In genomic region chr6:28135411-28136233, GRCm38 (mm10) we compare ENCODE assay signal across 8 mouse cellular contexts. TPM values are rescaled to one million over a fixed set of nuclear protein-coding genes. Genes with fewer than 3 reads are reported as not detected.
DNase-seq lines count a peak whose midpoint lies in the region; ATAC-seq lines count a peak whose summit lies in the region.

No protein-coding gene starts in this region.

- no peaks in the 10 kb centered on the region for H3K36me3 ChIP-seq in hindbrain, embryonic 16.5 days (ENCODE audit: control insufficient read depth, insufficient read depth, low read length)
- H3K36me3 ChIP-seq in macrophage (ENCODE audit: inconsistent target) = no peaks in the 10 kb centered on the region

- H3K4me1 ChIP-seq in hindbrain, embryonic 16.5 days (ENCODE audit: control insufficient read depth, insufficient read depth, low read depth, low read length) = peaks cover 18% of the 10 kb centered on the region

- WGBS in hindbrain, embryonic 16.5 days = under 1% methylated on average over 37 of the region's 37 CpGs
- 1% methylated on average over 37 of the region's 37 CpGs for WGBS in macrophage (ENCODE audit: missing documents)

- DNase-seq in T-cell, adult 2 months (ENCODE audit: low spot score) = peak; percentile 51
- peak; percentile 87 to 90 for DNase-seq in cerebellum, postnatal 25 days
- peak; percentile 90 to 91 for DNase-seq in frontal cortex, postnatal 36 days (ENCODE audit: low spot score in 2 of 2)
- DNase-seq in left cerebral cortex, adult 18-20 months (ENCODE audit: low spot score in 2 of 2) = peak; percentile 88 to 93
- peak; percentile 90 for DNase-seq in right cerebral cortex, adult 18-20 months
- DNase-seq in urinary bladder, postnatal 25 days (ENCODE audit: low spot score) = peak; percentile 61

- H3K79me2 ChIP-seq in macrophage (ENCODE audit: inconsistent target) = no peaks in the 10 kb centered on the region

- peak; percentile 89 for ATAC-seq in hindbrain, embryonic 16.5 days

- H3K9ac ChIP-seq in hindbrain, embryonic 16.5 days (ENCODE audit: low read depth, low read length) = peak overlapping the region; percentile 69

- H3K4me2 ChIP-seq in hindbrain, embryonic 16.5 days (ENCODE audit: low read length) = peak overlapping the region; percentile 100

- peaks cover 3% of the 10 kb centered on the region for H3K27me3 ChIP-seq in hindbrain, embryonic 16.5 days (replicated peaks; ENCODE audit: control insufficient read depth, insufficient read depth, low read length)

- H3K27ac ChIP-seq in hindbrain, embryonic 16.5 days (ENCODE audit: low read depth, low read length) = no peak overlapping the region
- no peak overlapping the region for H3K27ac ChIP-seq in macrophage

- H3K4me3 ChIP-seq in hindbrain, embryonic 16.5 days (ENCODE audit: low read length) = peak overlapping the region; percentile 70
- H3K4me3 ChIP-seq in macrophage (ENCODE audit: inconsistent target) = peak overlapping the region; percentile 7; the same call in 1 of the 2 replicates

- no peaks in the 10 kb centered on the region for H3K9me3 ChIP-seq in hindbrain, embryonic 16.5 days (ENCODE audit: control insufficient read depth, low read length)

RNA-seq across cellular contexts. Expression of gene Grm8, which starts 0.6 kb away (rescaled TPM):
- polyA plus RNA-seq in hindbrain, embryonic 16.5 days (2015; fragmentation: Nextera tagmentation; extraction: Ambion mirVana) = 11.5 and 16.1 TPM in 2 replicates
- total RNA-seq in left cerebral cortex, adult 18-20 months (2021) = 10 to 100 TPM; 19.3 to 21.7 TPM
- total RNA-seq in macrophage (2018; cell fraction: chromatin; rRNA removed) = not detected
- total RNA-seq in macrophage (2018; cell fraction: cytosol; rRNA removed) = under 1 TPM in 1 of 26 experiments, not detected in 25; 0.18 TPM
- total RNA-seq in macrophage (2018; cell fraction: nucleus; rRNA removed) = not detected
- polyA plus RNA-seq in macrophage (2018) = not detected in 3 replicates

Comparison
In these comparisons a context has a peak if more than half of its experiments do, and no peak if none do; other contexts are left out.
1. RNA of gene Grm8, which starts 0.6 kb away (polyA plus RNA-seq): 11.5 to 16.1 TPM in hindbrain, embryonic 16.5 days; not detected in macrophage; every median in the first group is over 10 times any median in the second.
2. Peak in every context shown above with its lines, with median percentiles within 50 percentile points of each other: DNase-seq.